Mouse (Mus musculus): ENCODE results near the gene Asb15.

The Asb15 gene

GRCm38 (mm10) chr6:24528064-24528243, at the start of gene Asb15:
Gene Asb15, plus strand, starts transcription at chr6:24528144.
- DNase-seq = no peak

- no peak for DNase-seq
Measured at GRCm38 (mm10) chr6:24486530-24486929, 41.4 kb upstream of the Asb15 start.

GRCm38 (mm10) chr6:24490341-24490740, 37.6 kb upstream of the Asb15 start:
- no peak for DNase-seq

- DNase-seq = no peak
Measured at GRCm38 (mm10) chr6:24504141-24504540, 23.8 kb upstream of the Asb15 start.

GRCm38 (mm10) chr6:24514552-24515284, 13.2 kb upstream of the Asb15 start, which contains the start of gene Iqub:
Gene Iqub, minus strand, starts transcription at chr6:24515067.
- peak; percentile 54 for DNase-seq

- no peak for DNase-seq
Measured at GRCm38 (mm10) chr6:24516197-24516596, 11.7 kb upstream of the Asb15 start.

- no peak for DNase-seq
Measured at GRCm38 (mm10) chr6:24525705-24526104, 2.2 kb upstream of the Asb15 start.

GRCm38 (mm10) chr6:24527155-24528063, 535 bp upstream of the Asb15 start, which contains the start of gene Ndufa5:
Gene Ndufa5, minus strand, starts transcription at chr6:24528013.
- peak; percentile 95 for DNase-seq

GRCm38 (mm10) chr6:24530166-24530565, 2.2 kb downstream of the Asb15 start:
- DNase-seq = peak; percentile 48

- DNase-seq = no peak
Measured at GRCm38 (mm10) chr6:24530711-24531420, 2.9 kb downstream of the Asb15 start.

- no peak for DNase-seq
Measured at GRCm38 (mm10) chr6:24532804-24533203, 4.9 kb downstream of the Asb15 start.

- no peak for DNase-seq
Measured at GRCm38 (mm10) chr6:24538435-24538834, 10.5 kb downstream of the Asb15 start.

- DNase-seq = no peak
Measured at GRCm38 (mm10) chr6:24540106-24540505, 12.2 kb downstream of the Asb15 start.

GRCm38 (mm10) chr6:24542393-24542792, 14.4 kb downstream of the Asb15 start:
- DNase-seq = no peak

- no peak for DNase-seq
Measured at GRCm38 (mm10) chr6:24543119-24543591, 15.2 kb downstream of the Asb15 start.

GRCm38 (mm10) chr6:24546716-24547420, 18.9 kb downstream of the Asb15 start:
- no peak for DNase-seq

- DNase-seq = no peak
Measured at GRCm38 (mm10) chr6:24549801-24550200, 21.9 kb downstream of the Asb15 start.

- DNase-seq = no peak
Measured at GRCm38 (mm10) chr6:24552046-24552445, 24.1 kb downstream of the Asb15 start.

- DNase-seq = no peak
Measured at GRCm38 (mm10) chr6:24554427-24555086, 26.6 kb downstream of the Asb15 start.

- DNase-seq = no peak
Measured at GRCm38 (mm10) chr6:24555488-24555887, 27.5 kb downstream of the Asb15 start.

GRCm38 (mm10) chr6:24564081-24564480, 36.1 kb downstream of the Asb15 start:
- no peak for DNase-seq

GRCm38 (mm10) chr6:24564886-24565285, 36.9 kb downstream of the Asb15 start:
- no peak for DNase-seq
